Mouse (Mus musculus) ES-E14 (cell line): ENCODE measurements around the gene Zfp771.

Experiments used
- CHD2 ChIP-seq: IDR thresholded peaks from 2 replicates; pipeline ENCODE4 v1.6.1; 2014; ENCODE audit warnings: mild to moderate bottlenecking, low read depth, low read length, inconsistent platforms
- HCFC1 ChIP-seq: IDR thresholded peaks from 2 replicates; pipeline ENCODE4 v1.6.1; 2012; ENCODE audit warnings: low read length, inconsistent platforms, borderline replicate concordance; ENCODE audit not compliant: insufficient read depth
- MAFK ChIP-seq: IDR thresholded peaks from 2 replicates; pipeline ENCODE4 v1.6.1; 2014; ENCODE audit warnings: mild to moderate bottlenecking, low read depth, low read length, inconsistent platforms; ENCODE audit not compliant: insufficient read depth
- ZC3H11A ChIP-seq: IDR thresholded peaks from 2 replicates; pipeline ENCODE4 v1.6.1; 2012; ENCODE audit warnings: low read depth, mild to moderate bottlenecking, inconsistent platforms, low read length, borderline replicate concordance

DNA sequence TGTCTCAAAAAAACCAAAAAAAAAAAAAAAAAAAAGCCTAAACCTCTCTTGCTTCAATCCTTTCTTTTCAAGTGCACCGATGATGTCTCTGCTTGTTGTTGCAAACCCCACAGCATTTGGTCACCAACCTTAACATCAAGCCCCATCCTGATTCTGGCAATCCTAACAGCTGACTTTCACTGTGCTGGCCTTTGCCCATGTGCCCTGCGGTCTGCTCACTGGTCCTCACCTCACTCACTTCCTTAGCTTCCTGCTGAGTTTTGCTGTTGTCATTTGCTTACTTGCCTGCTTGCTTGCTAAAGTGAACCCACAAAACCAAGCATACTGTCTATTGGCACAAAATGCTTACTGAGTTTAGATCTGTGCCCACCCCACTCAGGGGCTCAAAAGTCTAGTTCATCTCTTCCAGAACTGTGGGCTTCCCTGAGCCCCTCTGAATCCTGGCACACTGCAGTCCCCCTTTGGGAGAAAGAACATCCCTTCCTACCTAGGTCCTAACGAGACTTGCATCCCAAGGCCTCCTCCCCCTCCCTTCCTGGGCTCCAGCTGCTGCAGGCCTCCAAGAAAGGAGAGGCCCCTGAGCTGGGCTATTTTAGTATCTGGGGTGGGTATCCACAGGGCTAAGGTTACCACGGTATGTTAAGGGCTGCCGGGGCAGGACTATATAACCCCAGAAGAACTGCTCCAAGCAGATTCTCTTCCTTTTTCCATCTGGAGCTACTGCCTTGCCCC lies 32.9 kb upstream of the Zfp771 start:
- no peak for TF ChIP-seq MAFK
- TF ChIP-seq ZC3H11A = no peak
- TF ChIP-seq CHD2 = no peak
- TF ChIP-seq HCFC1 = no peak
